Mouse (Mus musculus) MEL (cell line): Measurements from ENCODE around the gene Erg. TPM values are rescaled to one million over a fixed set of nuclear protein-coding genes. Genes with fewer than 3 reads are reported as not detected.

Experiments used
- DNase-seq: peaks from one replicate; pipeline ENCODE4 v3.0.0; 2011; ENCODE audit warnings: low read depth, low spot score
- H3K27ac ChIP-seq: 2 replicates; pipeline ENCODE4 v1.5.1; 2012; ENCODE audit warnings: low read depth, mild to moderate bottlenecking, control low read depth, low read length, moderate library complexity; ENCODE audit not compliant: control insufficient read depth
- H3K27me3 ChIP-seq, 2 experiments: fragments of 150-350 bp in 1 of 2; sonication (generic) in 1 of 2; 2 replicates each; pipeline ENCODE4 v1.6.1; 2012; ENCODE audit warnings: low read length in 2 of 2, mild to moderate bottlenecking in 2 of 2, improper control_type of control experiment in 1 of 2, moderate library complexity in 1 of 2; ENCODE audit not compliant: insufficient read depth in 2 of 2, control insufficient read depth in 1 of 2
- H3K36me3 ChIP-seq, 2 experiments: 2 replicates each; pipeline ENCODE4 v1.6.1; 2012 to 2014; ENCODE audit warnings: low read length in 2 of 2, improper control_type of control experiment in 1 of 2, inconsistent platforms in 1 of 2, mild to moderate bottlenecking in 1 of 2; ENCODE audit not compliant: insufficient read depth in 2 of 2, control insufficient read depth in 1 of 2
- H3K4me1 ChIP-seq, 2 experiments: fragments of 150-350 bp in 1 of 2; sonication (generic) in 1 of 2; 2 replicates each; pipeline ENCODE4 v1.6.1; 2012; ENCODE audit warnings: low read length in 2 of 2, improper control_type of control experiment in 1 of 2, mild to moderate bottlenecking in 1 of 2; ENCODE audit not compliant: insufficient read depth in 2 of 2, control insufficient read depth in 1 of 2
- H3K4me3 ChIP-seq, 2 experiments: fragments of 150-350 bp in 1 of 2; sonication (generic) in 1 of 2; 2 replicates each; pipeline ENCODE4 v1.5.1; 2012; ENCODE audit warnings: low read depth in 2 of 2, low read length in 2 of 2, mild to moderate bottlenecking in 2 of 2, moderate library complexity in 2 of 2, control low read depth in 1 of 2, improper control_type of control experiment in 1 of 2; ENCODE audit not compliant: control insufficient read depth in 1 of 2, insufficient read depth in 1 of 2
- H3K79me2 ChIP-seq: 2 replicates; pipeline ENCODE4 v1.6.1; 2012; ENCODE audit warnings: mild to moderate bottlenecking, low read length, moderate library complexity; ENCODE audit not compliant: control insufficient read depth, poor library complexity, insufficient read depth
- H3K9ac ChIP-seq: 2 replicates; pipeline ENCODE4 v1.6.1; 2012; ENCODE audit warnings: low read depth, mild to moderate bottlenecking, control low read depth, low read length, moderate library complexity; ENCODE audit not compliant: control insufficient read depth, poor library complexity, severe bottlenecking
- H3K9me3 ChIP-seq: fragments of 150-350 bp; sonication (generic); replicated peaks from 2 replicates; pipeline ENCODE4 v1.6.1; 2012; ENCODE audit warnings: mild to moderate bottlenecking, low read length, improper control_type of control experiment, moderate library complexity; ENCODE audit not compliant: insufficient read depth
- BHLHE40 ChIP-seq: IDR thresholded peaks from 2 replicates; pipeline ENCODE4 v1.6.1; 2012; ENCODE audit warnings: low read depth, mild to moderate bottlenecking, inconsistent platforms, low read length, improper control_type of control experiment, borderline replicate concordance
- CHD1 ChIP-seq: IDR thresholded peaks from 2 replicates; pipeline ENCODE4 v1.6.1; 2012; ENCODE audit warnings: low read depth, mild to moderate bottlenecking, inconsistent platforms, low read length, improper control_type of control experiment
- CHD2 ChIP-seq: IDR thresholded peaks from 2 replicates; pipeline ENCODE4 v1.6.1; 2011; ENCODE audit warnings: low read length, improper control_type of control experiment
- EP300 ChIP-seq, 2 experiments: IDR thresholded peaks; 2 replicates each; pipeline ENCODE4 v1.6.1; 2011; ENCODE audit warnings: improper control_type of control experiment in 2 of 2, low read length in 2 of 2, low read depth in 1 of 2, mild to moderate bottlenecking in 1 of 2
- GABPA ChIP-seq: IDR thresholded peaks from 2 replicates; pipeline ENCODE4 v1.6.1; 2012; ENCODE audit warnings: low read depth, mild to moderate bottlenecking, inconsistent platforms, low read length, improper control_type of control experiment, moderate library complexity
- GATA1 ChIP-seq: IDR thresholded peaks from 2 replicates; pipeline ENCODE4 v1.6.1; 2011; ENCODE audit warnings: low read depth, low read length, improper control_type of control experiment
- HCFC1 ChIP-seq: IDR thresholded peaks from 2 replicates; pipeline ENCODE4 v1.6.1; 2012; ENCODE audit warnings: low read depth, mild to moderate bottlenecking, inconsistent platforms, low read length, improper control_type of control experiment, moderate library complexity
- KAT2A ChIP-seq: conservative IDR thresholded peaks from 2 replicates; pipeline ENCODE4 v1.6.1; 2012; ENCODE audit warnings: low read depth, low read length, improper control_type of control experiment, inconsistent platforms
- MAFK ChIP-seq: IDR thresholded peaks from 2 replicates; pipeline ENCODE4 v1.6.1; 2011; ENCODE audit warnings: low read depth, mild to moderate bottlenecking, low read length, improper control_type of control experiment, borderline replicate concordance
- MAX ChIP-seq: IDR thresholded peaks from 2 replicates; pipeline ENCODE4 v1.6.1; 2011; ENCODE audit warnings: low read length, improper control_type of control experiment
- MEF2A ChIP-seq: IDR thresholded peaks from 2 replicates; pipeline ENCODE4 v1.6.1; 2014; ENCODE audit warnings: low read depth, mild to moderate bottlenecking, inconsistent platforms, low read length, improper control_type of control experiment; ENCODE audit not compliant: poor library complexity, insufficient replicate concordance, severe bottlenecking; ENCODE audit errors: extremely low read depth
- MXI1 ChIP-seq: IDR thresholded peaks from 2 replicates; pipeline ENCODE4 v1.6.1; 2011; ENCODE audit warnings: mild to moderate bottlenecking, low read depth, low read length, improper control_type of control experiment
- MYB ChIP-seq: IDR thresholded peaks from 2 replicates; pipeline ENCODE4 v1.6.1; 2011; ENCODE audit warnings: mild to moderate bottlenecking, low read depth, low read length, improper control_type of control experiment
- MYC ChIP-seq: IDR thresholded peaks from 2 replicates; pipeline ENCODE4 v1.6.1; 2011; ENCODE audit warnings: low read depth, mild to moderate bottlenecking, low read length, improper control_type of control experiment, moderate library complexity
- NRF1 ChIP-seq: IDR thresholded peaks from 2 replicates; pipeline ENCODE4 v1.6.1; 2014; ENCODE audit warnings: low read depth, mild to moderate bottlenecking, inconsistent platforms, low read length, improper control_type of control experiment, moderate library complexity; ENCODE audit not compliant: poor library complexity, insufficient read depth, severe bottlenecking
- POLR2A ChIP-seq, 2 experiments: IDR thresholded peaks; 2 replicates each; pipeline ENCODE4 v1.6.1; 2011 to 2012; ENCODE audit warnings: low read length in 2 of 2, mild to moderate bottlenecking in 2 of 2, control low read depth in 1 of 2, improper control_type of control experiment in 1 of 2, low read depth in 1 of 2, moderate library complexity in 1 of 2; ENCODE audit not compliant: control insufficient read depth in 1 of 2, insufficient read depth in 1 of 2, poor library complexity in 1 of 2
- POLR2AphosphoS2 ChIP-seq: IDR thresholded peaks from 2 replicates; pipeline ENCODE4 v1.6.1; 2011; ENCODE audit warnings: low read length, improper control_type of control experiment
- RAD21 ChIP-seq: IDR thresholded peaks from 2 replicates; pipeline ENCODE4 v1.6.1; 2011; ENCODE audit warnings: mild to moderate bottlenecking, low read depth, low read length, improper control_type of control experiment
- RCOR1 ChIP-seq: IDR thresholded peaks from 2 replicates; pipeline ENCODE4 v1.6.1; 2012; ENCODE audit warnings: low read depth, mild to moderate bottlenecking, inconsistent platforms, low read length, improper control_type of control experiment
- SIN3A ChIP-seq: IDR thresholded peaks from 2 replicates; pipeline ENCODE4 v1.6.1; 2012; ENCODE audit warnings: low read length, improper control_type of control experiment, inconsistent platforms
- SMC3 ChIP-seq: IDR thresholded peaks from 2 replicates; pipeline ENCODE4 v1.6.1; 2011; ENCODE audit warnings: low read depth, low read length, improper control_type of control experiment
- TAL1 ChIP-seq: IDR thresholded peaks from 2 replicates; pipeline ENCODE4 v1.6.1; 2012; ENCODE audit warnings: mild to moderate bottlenecking, inconsistent platforms, low read length, moderate library complexity, mixed read lengths
- TBP ChIP-seq: IDR thresholded peaks from 2 replicates; pipeline ENCODE4 v1.8.0; 2011; ENCODE audit warnings: low read depth, low read length, improper control_type of control experiment
- TCF12 ChIP-seq: IDR thresholded peaks from 2 replicates; pipeline ENCODE4 v1.6.1; 2014; ENCODE audit warnings: low read depth, mild to moderate bottlenecking, inconsistent platforms, low read length, improper control_type of control experiment, moderate library complexity
- UBTF ChIP-seq: IDR thresholded peaks from 2 replicates; pipeline ENCODE4 v1.6.1; 2012; ENCODE audit warnings: low read depth, mild to moderate bottlenecking, inconsistent platforms, low read length, improper control_type of control experiment, moderate library complexity, borderline replicate concordance; ENCODE audit not compliant: insufficient read depth
- USF1 ChIP-seq: IDR thresholded peaks from 2 replicates; pipeline ENCODE4 v1.6.1; 2014; ENCODE audit warnings: low read depth, mild to moderate bottlenecking, inconsistent platforms, low read length, improper control_type of control experiment, moderate library complexity
- ZC3H11A ChIP-seq: IDR thresholded peaks from 2 replicates; pipeline ENCODE4 v1.6.1; 2012; ENCODE audit warnings: low read depth, mild to moderate bottlenecking, inconsistent platforms, low read length, improper control_type of control experiment
- ZMIZ1 ChIP-seq: IDR thresholded peaks from 2 replicates; pipeline ENCODE4 v1.6.1; 2012; ENCODE audit warnings: low read depth, mild to moderate bottlenecking, inconsistent platforms, low read length, improper control_type of control experiment, moderate library complexity
- ZNF384 ChIP-seq: IDR thresholded peaks from 2 replicates; pipeline ENCODE4 v1.6.1; 2012; ENCODE audit warnings: low read depth, mild to moderate bottlenecking, inconsistent platforms, low read length, improper control_type of control experiment
- polyA plus RNA-seq, 2 experiments: library from polyadenylated mRNA; stranded (reverse) in 1 of 2; unstranded in 1 of 2; fragments of >175 nt in 1 of 2; fragments of >200 nt in 1 of 2; gene quantifications; 2 replicates each; pipeline versions ENCODE4 v1.2.1 to v1.2.4; 2012; ENCODE audit warnings: low replicate concordance in 2 of 2, low read depth in 1 of 2; ENCODE audit not compliant: insufficient read length in 2 of 2, insufficient read depth in 1 of 2, missing spikeins in 1 of 2
- total RNA-seq: library from RNA; depleted of rRNA; stranded (reverse); fragments of 300-350 nt; gene quantifications from 2 replicates; pipeline ENCODE4 v1.2.3, GENCODE M21; 2012

Erg gene
- total and polyA plus RNA-seq, 3 experiments = 0.11 to 0.27 TPM; not detected in 1

DNA sequence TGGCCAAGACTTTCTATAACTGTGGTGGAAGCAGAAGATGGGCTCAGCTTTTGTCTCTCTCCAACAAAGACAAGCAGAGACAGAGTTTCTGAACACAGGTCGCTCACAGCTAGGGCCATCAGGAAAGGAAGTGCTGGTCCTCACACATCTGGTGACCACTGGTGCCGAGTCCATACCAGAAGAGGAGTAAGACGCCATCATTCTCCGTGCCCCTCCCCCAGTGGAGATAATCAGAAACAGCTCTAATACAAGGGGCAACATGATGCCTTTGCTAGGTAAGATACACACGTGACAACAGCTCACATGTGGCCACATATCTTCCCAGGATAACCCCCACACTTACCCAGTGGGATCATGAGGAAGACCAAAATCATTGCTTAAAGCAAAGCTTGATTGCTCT lies 96.0 kb downstream of the Erg start:
- TF ChIP-seq ZMIZ1 (no peak), MYC (no peak), POLR2AphosphoS2 (no peak)
- no peak overlapping the region for H3K27ac ChIP-seq
- no peak overlapping the region for H3K9ac ChIP-seq
- DNase-seq = no peak
- H3K4me3 ChIP-seq = no peak overlapping the region
- peaks cover 15 to 23% of the 10 kb centered on the region in 2 experiments for H3K4me1 ChIP-seq
- H3K9me3 ChIP-seq = no peaks in the 10 kb centered on the region
- H3K36me3 ChIP-seq = peaks cover 0 to 12% of the 10 kb centered on the region in 2 experiments; a peak in 2 of 4 replicates
- H3K79me2 ChIP-seq = no peaks in the 10 kb centered on the region
- peaks cover 0 to 3% of the 10 kb centered on the region in 2 experiments; a peak in 2 of 4 replicates for H3K27me3 ChIP-seq

GRCm38 (mm10) chr16:95487606-95488351 lies 98.6 kb downstream of the Erg start:
- DNase-seq = peak; percentile 72
- H3K79me2 ChIP-seq = no peaks in the 10 kb centered on the region
- no peaks in the 10 kb centered on the region for H3K9me3 ChIP-seq
- peaks cover 15 to 23% of the 10 kb centered on the region in 2 experiments for H3K4me1 ChIP-seq
- H3K27ac ChIP-seq = peak overlapping the region; percentile 80
- H3K4me3 ChIP-seq = peak overlapping the region; percentile 14 to 66
- H3K27me3 ChIP-seq = no peaks in the 10 kb centered on the region
- peak overlapping the region; percentile 28; the same call in 1 of the 2 replicates for H3K9ac ChIP-seq
- H3K36me3 ChIP-seq = peaks cover 0 to 12% of the 10 kb centered on the region in 2 experiments; a peak in 2 of 4 replicates
- peak; percentile 53; the same call in 1 of the 2 replicates for TF ChIP-seq TBP
- TF ChIP-seq POLR2A (IDR thresholded peaks at IDR 0.05; ENCODE audit: control insufficient read depth in 1 of 2, insufficient read depth in 1 of 2, low read depth in 1 of 2, low read length in 2 of 2, poor library complexity in 1 of 2) = no peak
- TF ChIP-seq ZMIZ1 = no peak
- TF ChIP-seq SMC3 = no peak; the same call in 1 of the 2 replicates
- TF ChIP-seq RAD21 = no peak
- TF ChIP-seq ZC3H11A = no peak
- TF ChIP-seq MXI1 = no peak
- no peak; the same call in 1 of the 2 replicates for TF ChIP-seq SIN3A
- peak; percentile 61 for TF ChIP-seq MAX
- TF ChIP-seq HCFC1 = peak; percentile 58; the same call in 1 of the 2 replicates
- TF ChIP-seq POLR2AphosphoS2 = no peak
- TF ChIP-seq MYC = no peak
- peak; percentile 56; the same call in 1 of the 2 replicates for TF ChIP-seq GABPA
- no peak for TF ChIP-seq CHD1
- no peak for TF ChIP-seq ZNF384
- TF ChIP-seq EP300 (IDR thresholded peaks at IDR 0.05; ENCODE audit: low read depth in 1 of 2, low read length in 2 of 2) = peak; percentile 37 to 81; a peak in 3 of 4 replicates
- TF ChIP-seq MEF2A = no peak
- no peak for TF ChIP-seq UBTF
- TF ChIP-seq RCOR1 = peak; percentile 56
- TF ChIP-seq CHD2 = no peak
- TF ChIP-seq GATA1 = peak; percentile 56; the same call in 1 of the 2 replicates
- TF ChIP-seq TAL1 = no peak
- peak; percentile 9; the same call in 1 of the 2 replicates for TF ChIP-seq BHLHE40
- TF ChIP-seq MYB = peak; percentile 44; the same call in 1 of the 2 replicates
- TF ChIP-seq KAT2A = 0 out of 2 replicates have a peak, but pooled peaks have one; percentile 21
- no peak for TF ChIP-seq MAFK
- TF ChIP-seq USF1 = no peak
- TF ChIP-seq NRF1 = no peak
- TF ChIP-seq TCF12 = peak; percentile 78
